Mouse (Mus musculus) granulocyte monocyte progenitor cell, adult 5-6 weeks (primary cell): ENCODE results near the gene B4galnt1. TPM values are rescaled to one million over a fixed set of nuclear protein-coding genes. Genes with fewer than 3 reads are reported as not detected.
"Not testable (repeated sequence)": the region's sequence is repeated elsewhere in the genome, so short reads cannot be mapped to it uniquely, and the experiment has no call there.

Experiments
- ATAC-seq: replicated peaks from 2 replicates; pipeline ENCODE4 v1.8.0; 2016; ENCODE audit warnings: mild to moderate bottlenecking, moderate TSS enrichment, inconsistent platforms; ENCODE audit not compliant: poor library complexity, severe bottlenecking
- total RNA-seq, 2 experiments: library from RNA; stranded (forward) in 1 of 2; stranded (reverse) in 1 of 2; fragments of 200-712, 200-1000 nt in 1 of 2; fragments of >200 nt in 1 of 2; fragmentation: Nextera tagmentation in 1 of 2; gene quantifications; 2 replicates each; pipeline ENCODE4 v1.2.3; 2014 to 2017

B4galnt1 gene
- total RNA-seq, 2 experiments from 2014 or later = 161 to 288 TPM

DNA sequence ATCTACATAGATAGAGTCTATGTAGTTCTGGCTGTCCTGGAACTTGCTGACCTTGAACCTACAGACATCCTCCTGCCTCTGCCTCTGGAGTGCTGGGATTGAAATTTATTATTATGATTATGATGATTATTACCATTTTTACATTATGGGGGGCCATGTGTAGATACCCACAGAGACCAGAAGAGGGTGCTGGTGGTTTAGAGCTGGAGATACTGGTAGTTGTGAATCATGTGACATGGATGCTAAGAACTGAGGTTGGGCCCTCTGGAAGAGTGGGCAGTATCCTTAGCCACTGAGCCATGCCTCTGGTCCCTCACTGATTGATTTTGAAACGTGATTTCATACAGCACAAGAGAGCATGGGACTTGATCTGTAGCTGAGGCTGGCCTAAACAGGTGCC, 21.4 kb downstream of the B4galnt1 start:
- no peak for ATAC-seq

DNA sequence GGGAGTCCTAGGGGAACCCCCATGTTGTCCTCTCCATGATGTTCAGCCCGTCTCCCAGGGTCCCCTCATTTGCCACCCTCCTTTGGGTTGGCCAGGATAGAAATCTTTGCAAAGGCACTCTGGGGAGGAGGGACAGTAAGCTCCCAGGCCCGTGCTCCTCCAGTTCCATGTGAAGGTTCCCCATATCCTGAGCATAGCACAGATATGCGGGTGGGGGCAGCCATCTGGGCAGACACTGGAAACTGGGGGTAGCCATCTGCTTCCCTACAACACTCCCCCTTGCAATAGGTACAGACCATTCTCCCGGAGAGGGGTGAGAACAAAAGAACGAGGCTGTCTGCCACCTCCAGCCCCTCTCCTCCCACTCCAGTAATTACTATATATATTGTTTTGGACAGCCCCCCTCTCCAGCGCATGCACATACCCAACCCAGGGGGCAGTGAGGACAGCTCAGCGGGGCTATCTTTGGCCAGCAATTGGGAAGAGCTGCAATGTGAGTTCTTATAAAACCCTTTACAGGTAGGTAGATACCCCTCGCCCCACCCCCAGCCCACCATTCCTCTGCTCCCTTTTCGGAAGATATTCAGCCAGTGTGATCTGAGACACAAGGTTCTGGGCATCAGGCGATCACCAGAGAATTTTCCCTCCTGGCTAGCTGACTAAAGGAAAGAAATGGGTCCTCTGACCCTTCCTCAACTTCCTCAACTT, 22.5 kb downstream of the B4galnt1 start:
- no peak for ATAC-seq

DNA sequence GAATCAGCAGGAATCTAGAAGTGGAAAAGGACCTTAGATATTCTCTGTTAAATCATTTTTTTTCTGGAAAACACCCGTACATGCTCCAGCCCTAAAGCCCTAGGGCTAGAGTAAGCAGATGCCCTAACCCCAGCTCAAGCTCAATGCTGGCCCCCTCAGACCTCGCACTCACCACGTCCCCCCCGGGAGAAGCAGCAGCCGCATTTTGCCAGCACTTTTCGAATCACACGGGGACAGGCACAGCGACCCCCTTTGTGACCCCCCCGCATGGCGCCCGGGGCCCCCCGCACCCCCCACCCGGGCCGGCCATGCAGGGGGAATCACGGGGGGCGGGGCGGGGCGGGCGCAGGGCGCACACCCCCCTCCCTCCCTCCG, 23.0 kb downstream of the B4galnt1 start:
- ATAC-seq = no peak

DNA sequence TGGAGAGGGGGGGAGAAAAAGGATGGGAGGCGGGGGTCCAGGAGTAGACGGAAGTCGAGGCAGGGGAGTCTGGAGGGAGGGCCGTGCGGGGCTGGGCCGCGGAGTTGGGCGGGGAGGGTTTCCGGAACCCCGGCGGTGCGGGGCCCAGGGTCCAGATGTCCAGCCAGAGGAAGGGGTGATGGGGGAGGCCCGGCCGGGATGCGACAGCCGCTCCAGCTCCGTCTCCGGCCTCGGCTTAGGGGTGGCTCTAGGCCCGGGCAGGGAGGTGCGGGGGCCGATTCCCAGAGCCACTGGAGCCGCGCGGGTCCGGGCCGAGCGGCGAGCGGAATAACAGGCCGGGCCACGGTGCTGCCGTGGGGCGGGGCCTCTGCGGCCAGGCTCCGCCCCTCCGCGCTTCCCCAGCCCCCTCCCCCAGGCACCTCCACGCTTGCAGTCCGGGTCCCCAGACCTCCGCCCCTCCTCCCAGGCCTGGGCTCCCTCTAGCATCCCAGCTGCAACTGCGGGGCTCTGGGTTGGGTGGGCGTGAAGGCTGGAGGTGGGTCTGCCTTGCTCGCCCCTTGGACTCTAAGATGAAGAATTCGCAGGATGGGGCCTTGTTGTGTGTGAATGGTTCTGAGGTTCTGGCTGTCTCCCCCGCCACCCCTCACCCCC, 23.6 kb downstream of the B4galnt1 start:
- peak; percentile 13; the same call in 1 of the 2 replicates for ATAC-seq

DNA sequence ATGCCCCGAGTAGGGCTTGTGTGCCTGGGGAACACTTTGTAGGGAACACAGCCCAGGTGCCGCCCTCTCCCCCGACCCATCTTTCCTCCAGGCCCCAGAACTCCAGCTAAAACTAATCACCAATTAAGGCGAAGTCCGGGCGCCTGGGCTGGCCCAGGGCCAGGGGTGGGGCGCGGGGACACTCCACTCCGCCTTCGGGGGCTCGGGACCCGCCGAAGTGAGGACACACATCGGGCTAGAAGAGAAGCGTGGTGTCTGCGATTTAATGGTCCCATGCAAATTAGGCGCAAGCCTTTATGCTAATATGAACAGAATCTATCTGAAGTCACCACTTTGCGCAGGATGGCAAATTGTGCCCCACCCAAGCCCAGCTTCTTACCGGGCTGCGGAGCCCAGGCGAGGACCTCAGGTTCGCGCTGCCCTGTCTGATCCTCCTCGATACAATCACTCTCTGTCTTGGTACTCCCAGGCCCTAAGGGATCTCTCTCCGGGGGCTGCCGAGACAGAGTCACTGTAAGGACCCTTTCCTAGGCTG, 24.2 kb downstream of the B4galnt1 start:
- peak; percentile 23; the same call in 1 of the 2 replicates for ATAC-seq

DNA sequence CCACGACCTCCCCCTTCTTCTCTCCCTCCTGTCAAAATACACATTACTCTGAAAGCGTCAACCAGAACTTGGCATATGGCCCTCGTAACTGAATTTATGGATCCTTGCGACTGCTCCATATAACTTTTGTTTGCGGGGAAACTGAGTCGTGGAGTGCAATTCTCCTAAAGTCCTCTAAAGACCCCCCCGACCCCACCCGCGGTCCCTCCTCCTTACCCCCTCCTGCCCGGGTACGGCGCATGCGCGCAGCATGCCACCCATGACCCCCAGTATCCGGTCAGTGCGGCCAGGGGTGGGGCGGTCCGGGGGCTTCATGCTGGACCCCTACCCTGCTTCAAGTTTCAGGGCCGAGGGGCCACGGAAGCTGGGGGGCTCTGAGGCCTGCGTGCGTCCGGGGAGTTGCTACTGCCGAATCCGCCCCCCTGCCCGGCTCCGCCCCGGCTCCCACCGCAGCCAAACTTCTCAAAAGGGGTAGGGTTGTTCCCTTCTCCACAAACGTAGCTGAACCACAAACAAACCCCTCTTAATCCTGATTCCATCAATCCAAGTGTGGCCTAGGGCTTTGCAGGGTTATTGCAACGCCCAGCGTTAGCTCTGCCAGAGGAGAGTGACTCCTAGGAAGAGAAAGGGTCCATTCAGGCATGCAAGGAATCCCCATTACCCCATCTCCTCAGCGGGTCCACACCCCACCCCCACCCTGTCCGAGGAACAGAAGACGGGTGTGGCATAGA, 24.8 kb downstream of the B4galnt1 start, which contains the start of gene Arhgef25:
Gene Arhgef25 (minus strand): TSS at position 433 of the 731 bp plus-strand sequence.
- peak; percentile 21 for ATAC-seq

DNA sequence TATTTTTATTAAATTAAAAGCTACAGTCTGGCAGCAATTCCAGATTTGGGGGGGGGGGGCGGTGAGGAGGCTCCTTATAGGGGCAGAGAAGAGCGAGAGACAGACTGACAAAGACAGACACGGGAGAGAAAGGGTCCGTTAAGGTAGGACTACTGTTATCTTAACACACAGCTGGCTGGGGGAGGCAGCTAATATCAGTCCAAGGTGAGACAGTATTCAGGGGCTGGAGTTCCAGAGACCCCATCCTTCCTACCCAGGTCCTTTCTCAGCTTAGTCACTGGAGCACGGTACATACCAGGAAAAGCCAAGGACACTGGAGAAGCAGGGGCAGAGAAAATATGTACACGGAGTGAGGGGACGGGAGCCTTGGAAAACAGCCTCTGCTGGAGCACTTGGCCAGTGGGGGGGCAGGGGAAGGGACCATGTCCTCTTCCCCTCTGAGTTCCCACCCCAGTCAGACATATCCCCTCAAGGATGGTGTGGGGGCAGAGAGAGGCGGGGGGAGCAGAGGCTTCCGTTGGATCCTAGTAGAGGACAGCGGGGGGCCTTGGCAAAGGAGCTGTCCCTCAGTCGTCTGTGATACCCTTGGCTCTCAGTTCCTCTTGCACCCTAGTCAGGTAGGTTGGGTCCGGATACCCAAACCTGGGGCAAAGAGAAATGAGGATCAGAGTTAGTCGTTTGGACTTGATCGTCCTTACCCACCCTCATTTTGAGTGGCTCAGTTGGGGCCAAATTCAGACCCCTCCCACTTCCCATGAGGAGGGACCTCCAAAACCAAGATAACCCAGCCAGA, 25.6 kb downstream of the B4galnt1 start:
- ATAC-seq = no peak

DNA sequence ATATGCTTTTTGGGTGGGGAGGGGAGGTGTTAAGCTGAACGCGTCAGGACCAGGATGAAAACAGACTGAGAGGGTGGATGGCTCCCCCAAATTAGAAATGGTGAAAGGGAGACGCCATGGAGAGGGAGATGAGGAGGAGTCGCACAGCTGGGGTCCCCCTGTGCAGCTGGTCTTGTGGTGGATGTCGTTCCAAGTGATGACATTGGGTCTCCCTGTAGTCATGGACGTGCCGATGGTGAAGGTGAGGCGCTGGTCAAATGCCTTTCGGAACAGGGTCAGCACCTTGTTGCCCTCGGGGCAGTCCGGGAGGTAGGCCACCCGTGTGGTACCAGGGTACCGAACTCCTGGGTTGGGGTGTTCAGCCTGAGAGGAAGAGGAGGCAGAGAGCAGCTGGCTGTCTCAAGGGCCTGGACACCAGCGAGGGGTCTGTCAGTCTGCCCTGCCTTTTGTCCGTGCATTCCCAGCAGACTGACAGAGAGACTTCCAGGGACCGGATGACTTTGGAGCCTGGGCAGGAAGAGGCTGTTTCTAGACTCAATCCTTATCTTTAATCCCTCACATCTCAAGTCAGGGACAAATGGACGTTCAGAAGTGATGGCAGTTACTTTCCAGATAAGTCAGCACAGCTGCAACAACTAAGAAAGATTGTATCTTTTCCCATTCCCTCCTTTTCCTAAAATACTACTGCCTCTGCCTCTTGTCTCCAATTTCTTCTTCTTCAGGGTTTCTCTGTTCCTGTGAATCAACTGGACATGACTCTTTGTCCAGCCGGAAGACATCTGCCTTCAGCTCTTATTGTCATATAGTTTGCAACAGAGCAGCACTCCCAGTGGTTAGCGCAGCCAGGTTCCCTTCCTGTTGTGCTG, 26.4 kb downstream of the B4galnt1 start:
- no peak for ATAC-seq

DNA sequence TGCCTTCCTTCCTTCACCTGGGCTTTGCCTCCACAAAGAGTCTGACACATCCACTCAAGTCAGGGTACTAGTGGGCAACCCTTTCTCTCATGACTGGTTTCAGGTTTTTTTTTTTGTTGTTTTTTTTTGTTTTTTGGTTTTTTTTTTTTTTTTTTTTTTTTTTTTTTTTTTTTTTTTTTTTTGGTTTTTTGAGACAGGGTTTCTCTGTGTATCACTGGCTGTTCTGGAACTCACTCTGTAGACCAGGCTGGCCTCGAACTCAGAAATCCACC, 27.0 kb downstream of the B4galnt1 start:
- ATAC-seq = not testable (repeated sequence)

DNA sequence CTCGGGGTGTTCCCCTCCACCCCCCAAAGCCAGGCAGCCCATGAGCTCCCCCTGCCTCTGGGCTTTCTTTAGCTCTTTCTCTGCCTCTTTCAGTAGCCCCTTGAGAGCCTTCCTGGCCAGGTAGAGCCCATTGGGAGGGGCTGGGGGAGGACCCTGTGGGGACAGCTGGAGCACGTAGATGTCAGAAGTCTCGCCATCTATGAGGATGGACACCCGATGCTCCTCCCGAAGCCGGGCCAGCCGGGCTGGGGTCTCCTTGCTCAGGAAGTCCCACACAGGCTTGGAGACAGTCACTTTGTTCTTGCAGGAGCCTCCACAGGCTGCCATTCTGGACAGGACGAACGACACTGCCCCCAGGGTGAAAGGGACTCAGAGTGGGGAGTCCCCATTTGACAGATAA, 28.0 kb downstream of the B4galnt1 start:
- no peak for ATAC-seq

DNA sequence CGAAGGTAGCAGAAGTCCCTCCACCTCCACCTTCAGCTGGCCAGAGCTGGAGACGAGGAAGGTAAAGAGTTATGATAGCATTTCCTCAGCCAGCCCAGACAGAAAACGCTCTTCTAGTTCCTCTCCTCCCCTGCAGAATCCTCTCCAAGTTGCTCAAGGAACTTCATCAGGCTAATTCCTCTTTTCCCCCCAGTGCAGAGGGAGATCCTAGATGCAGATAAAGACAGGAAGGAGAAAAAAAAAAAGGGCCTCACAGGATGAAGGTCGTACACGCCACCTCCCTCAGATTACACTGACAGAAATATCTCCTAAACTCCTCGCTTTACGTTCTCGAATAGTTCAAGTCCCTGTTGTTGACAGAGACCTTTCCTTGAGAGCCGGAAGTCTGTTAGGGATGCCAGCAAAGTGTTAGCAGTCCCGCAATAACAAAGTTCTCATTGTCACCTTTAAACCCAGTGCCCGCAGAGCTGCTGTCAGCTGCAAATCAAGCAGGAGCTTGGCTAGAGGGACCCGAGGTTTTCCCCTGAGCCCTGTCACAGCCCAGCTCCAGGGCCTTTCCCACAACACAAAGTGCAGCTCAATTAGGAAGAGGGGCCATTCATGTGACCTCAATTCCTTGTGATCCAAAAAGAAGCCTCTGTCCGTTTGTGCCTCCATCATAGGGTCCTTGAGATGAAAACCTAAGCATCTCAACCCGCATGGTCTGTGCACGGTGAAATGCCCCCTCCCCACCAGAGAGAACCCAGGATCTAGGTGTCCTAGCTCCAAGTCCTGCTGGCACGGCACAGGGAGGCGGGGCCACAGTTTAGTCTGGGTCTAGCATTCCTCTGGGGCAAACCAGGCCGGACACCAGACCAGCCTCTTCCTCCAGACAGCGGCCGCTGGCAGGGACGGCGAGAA, 29.7 kb downstream of the B4galnt1 start:
- peak; percentile 74 for ATAC-seq

DNA sequence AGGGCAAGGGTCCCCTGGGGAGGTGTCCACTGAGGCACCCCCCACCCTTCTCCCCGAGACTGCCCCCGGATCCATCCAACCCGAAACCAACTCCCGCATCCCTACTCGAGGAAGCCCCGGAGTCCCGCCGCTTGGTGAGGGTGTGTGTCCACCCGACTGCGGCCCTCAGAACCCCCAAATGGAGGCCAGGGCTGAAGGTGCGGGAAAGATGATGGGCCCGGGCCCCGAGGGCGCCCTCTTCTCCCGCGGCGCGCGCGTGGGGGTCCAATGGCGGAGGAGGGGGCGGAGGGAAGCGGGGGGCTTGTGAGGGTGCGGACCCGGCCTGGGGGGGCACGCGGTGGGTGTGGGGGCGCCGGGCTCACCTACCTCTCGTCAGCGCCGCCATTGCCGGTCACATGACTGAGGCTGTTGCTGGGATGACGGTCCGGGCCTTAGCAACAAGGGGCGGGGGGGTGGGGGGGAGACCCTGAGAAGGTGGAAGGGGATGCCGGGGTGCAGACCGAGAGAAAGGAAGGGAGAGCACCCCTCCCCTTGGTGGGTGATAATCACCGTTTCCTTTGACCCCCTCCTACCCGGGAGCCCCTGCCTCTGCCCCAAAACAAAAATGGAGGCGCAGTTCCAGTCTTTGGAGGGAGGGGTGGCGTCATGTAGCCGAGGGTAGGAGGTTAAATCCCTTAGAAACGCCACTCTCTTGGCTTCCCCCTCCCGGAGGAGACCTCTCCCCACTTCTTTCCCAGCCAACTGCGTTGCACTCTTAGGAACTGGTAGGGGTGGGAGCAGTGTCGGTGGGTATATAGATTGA, 30.5 kb downstream of the B4galnt1 start, which contains the start of gene Dtx3:
Gene Dtx3 (minus strand): TSS at position 401 of the 802 bp plus-strand sequence.
- peak; percentile 7; the same call in 1 of the 2 replicates for ATAC-seq

DNA sequence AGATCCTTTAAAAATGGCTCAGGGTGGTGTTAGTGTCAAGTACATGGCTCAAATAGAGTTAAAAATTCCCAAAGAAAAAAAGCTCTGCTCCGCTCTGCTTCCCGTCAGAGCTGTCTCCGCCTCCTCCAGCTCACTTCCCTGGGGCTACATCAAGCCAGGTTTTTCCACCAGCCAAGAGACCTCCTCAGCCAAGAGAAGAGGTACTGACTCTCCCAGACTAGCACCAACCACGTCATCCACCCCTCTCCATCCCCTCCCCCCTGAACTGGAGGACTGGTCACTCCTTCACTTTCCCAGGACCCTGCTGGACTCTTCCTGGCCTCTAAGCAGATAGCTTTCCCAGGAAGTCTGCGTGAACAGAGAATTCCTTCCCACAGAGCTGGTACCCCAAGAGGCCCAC, 31.4 kb downstream of the B4galnt1 start:
- no peak for ATAC-seq

DNA sequence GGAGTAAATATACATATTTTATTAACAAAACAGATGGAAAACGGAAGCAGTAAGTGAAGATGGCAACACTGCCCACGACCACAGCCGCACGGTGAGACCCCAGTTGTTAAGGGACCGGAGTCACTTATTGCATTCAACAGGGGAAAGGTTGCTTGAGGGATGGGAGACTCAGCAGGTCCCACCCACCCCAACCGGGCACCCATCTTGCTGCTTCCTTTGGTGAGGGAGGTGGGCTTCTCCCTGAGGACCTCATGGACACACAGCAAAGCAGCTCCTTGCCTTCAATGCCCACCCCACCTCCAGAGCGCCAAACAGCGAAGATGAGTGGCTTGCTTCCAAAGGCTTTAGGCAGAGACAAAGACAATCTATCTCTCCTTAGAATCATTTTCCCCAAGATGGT, 32.1 kb downstream of the B4galnt1 start:
- no peak for ATAC-seq

DNA sequence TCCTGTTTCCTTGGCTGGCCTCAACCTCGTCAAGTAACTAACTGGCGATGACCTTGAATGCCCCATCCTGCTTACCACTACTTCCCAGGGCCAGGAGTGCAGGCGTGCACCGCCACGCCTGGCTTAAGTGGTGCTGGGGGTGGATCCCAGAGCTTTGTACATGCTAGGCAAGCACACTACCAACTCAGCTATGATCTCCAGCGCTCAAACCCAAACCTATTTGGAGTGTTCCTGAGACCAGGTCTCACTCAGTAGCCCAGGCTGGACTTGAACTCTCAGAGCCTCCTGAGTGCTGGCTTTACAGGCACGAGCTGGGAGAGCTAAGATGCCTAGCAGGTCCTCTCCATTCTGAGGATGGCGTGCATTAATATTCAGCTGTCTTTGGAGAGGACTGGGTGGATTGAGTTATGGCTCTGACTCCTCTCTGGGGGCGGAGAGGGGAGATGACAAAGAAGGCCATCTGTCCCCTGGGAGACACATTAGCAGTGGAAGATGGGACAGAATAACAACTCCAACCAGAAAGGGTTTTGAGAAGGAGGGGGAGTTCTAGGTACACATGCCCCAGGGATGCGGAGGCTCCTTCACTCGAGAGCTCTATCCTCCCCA, 32.6 kb downstream of the B4galnt1 start:
- ATAC-seq = no peak

DNA sequence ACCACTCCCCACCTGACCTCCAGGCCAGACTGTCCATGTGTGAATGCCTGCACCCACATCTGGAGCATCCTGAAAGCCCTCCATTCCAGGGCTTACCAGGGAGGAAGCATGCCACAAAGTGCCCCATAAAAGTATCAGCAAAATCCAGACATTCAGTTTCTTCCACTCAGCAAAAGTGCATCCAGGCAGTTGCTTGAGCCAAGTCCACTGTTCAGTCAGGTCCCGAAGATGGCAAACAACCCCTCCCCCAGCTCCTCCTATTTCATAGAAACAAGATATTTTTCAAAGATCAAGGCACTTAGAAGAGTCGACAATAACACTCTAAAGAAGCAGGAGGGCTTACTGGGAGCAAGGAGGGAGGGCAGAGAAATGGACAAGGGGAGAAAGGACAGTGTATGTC, 33.5 kb downstream of the B4galnt1 start:
- no peak for ATAC-seq

DNA sequence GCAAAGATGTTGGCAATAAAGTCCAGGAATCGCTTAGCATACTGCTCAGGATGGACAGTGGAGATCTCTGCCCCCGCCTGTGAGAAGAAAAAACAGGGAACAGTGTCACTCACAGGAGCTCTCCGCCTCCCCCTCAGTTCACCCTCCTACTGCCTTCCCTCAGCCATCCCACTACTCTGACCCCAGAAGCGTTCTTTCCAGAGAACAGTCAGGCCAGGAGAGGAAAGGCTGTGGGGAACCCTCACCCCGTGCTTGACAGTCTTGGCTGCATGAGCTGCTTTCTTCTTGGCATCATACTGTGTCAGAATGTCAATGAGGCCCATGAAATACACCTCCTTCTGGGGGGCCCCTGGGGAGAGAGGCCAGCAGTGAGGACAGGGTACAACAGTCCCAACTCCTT, 34.0 kb downstream of the B4galnt1 start:
- ATAC-seq = no peak
